Mouse (Mus musculus) 3134 (cell line): ENCODE data around the gene 5830473C10Rik.

Experiments
- DNase-seq: peaks from one replicate; pipeline ENCODE4 v3.0.0-alpha.2; 2011; ENCODE audit warnings: low spot score; ENCODE audit not compliant: insufficient read length; ENCODE audit errors: extremely low read depth

5830473C10Rik gene

DNA sequence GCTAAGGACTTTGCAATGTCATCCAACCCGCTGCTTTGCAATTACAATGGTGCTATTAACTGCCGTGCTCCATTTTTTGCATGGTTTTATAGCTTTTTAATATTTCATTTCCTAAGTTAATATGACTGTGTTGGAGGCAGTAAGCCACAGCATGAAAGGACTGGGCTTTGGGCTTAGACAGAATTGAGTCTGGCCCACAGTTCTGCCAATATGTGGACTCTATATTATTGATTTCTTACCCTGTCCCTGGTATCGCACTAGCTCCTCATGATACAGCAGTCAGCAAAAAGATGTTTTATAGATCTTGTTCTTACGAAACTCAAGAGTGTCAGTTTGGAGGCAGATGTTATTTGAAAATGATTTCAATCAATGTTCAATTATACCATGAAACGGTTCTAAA is 85.5 kb downstream of the 5830473C10Rik start:
- DNase-seq = no peak
